In the genomic region with DNA sequence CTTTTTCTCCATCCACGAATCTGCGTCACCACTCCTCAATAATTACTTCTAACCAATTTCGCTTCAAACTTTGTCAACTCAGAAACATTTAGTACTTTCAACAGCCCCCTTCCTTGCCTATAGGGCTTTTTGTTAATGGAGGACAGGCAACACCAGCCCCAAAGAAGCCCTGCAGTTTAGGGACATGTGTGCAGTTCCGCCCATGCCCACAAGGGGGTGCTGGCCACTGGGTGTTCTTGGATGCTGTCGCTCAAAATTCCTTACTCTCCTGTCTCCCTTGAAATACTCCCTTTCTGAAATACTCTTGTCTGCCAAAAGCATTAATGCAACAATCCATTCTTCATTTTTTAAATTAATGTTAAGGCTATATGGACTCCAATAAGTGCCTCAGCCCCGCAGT, we compare ENCODE assay signal across 8 mouse cellular contexts.
DNase-seq lines count a peak whose midpoint lies in the region; ATAC-seq and TF ChIP-seq lines count a peak whose summit lies in the region.

No protein-coding gene starts in this region.

- no peak overlapping the region for H3K9ac ChIP-seq in midbrain, embryonic 14.5 days (replicated peaks; ENCODE audit: low read length)
- no peak overlapping the region for H3K9ac ChIP-seq in midbrain, embryonic 13.5 days (replicated peaks)

- no peak for ATAC-seq in cerebellum, adult (ENCODE audit: insufficient number of reproducible peaks, low FRiP score, low TSS enrichment)
- no peak for ATAC-seq in midbrain, embryonic 14.5 days (ENCODE audit: low FRiP score, low TSS enrichment)
- no peak for ATAC-seq in midbrain, embryonic 13.5 days

- H3K4me1 ChIP-seq in midbrain, embryonic 14.5 days (ENCODE audit: control insufficient read depth, insufficient read depth, low read length): 0 out of 2 replicates have a peak, but pooled peaks cover 6% of the 10 kb centered on the region
- peaks cover 11% of the 10 kb centered on the region; the same call in 1 of the 2 replicates for H3K4me1 ChIP-seq in midbrain, embryonic 13.5 days (replicated peaks)

- no peak overlapping the region for H3K27ac ChIP-seq in midbrain, embryonic 14.5 days (replicated peaks; ENCODE audit: low read depth, low read length)
- no peak overlapping the region for H3K27ac ChIP-seq in midbrain, embryonic 13.5 days
- H3K27ac ChIP-seq in gastrocnemius, adult 2 months: no peak overlapping the region

- no peaks in the 10 kb centered on the region for H3K27me3 ChIP-seq in midbrain, embryonic 14.5 days (ENCODE audit: control insufficient read depth, insufficient read depth, low read length)
- no peaks in the 10 kb centered on the region for H3K27me3 ChIP-seq in midbrain, embryonic 13.5 days

- no peak overlapping the region for H3K4me2 ChIP-seq in midbrain, embryonic 14.5 days (ENCODE audit: low read length)
- no peak overlapping the region for H3K4me2 ChIP-seq in midbrain, embryonic 13.5 days (replicated peaks)

- 72% methylated on average over 6 of the region's 6 CpGs for WGBS in midbrain, embryonic 14.5 days
- 72% methylated on average over 6 of the region's 6 CpGs for WGBS in midbrain, embryonic 13.5 days

- intact Hi-C loops in gastrocnemius, adult 2 months (cut with DNase I): no loop called here
- intact Hi-C loops in left cerebral cortex, postnatal 25 days (cut with DNase I): loop anchor here (5.0 kb wide), 3 partner anchors 133 to 402 kb away; a partner anchor contains a TSS

- H3K36me3 ChIP-seq in midbrain, embryonic 14.5 days (ENCODE audit: control insufficient read depth, insufficient read depth, low read length): no peaks in the 10 kb centered on the region
- H3K36me3 ChIP-seq in midbrain, embryonic 13.5 days: no peaks in the 10 kb centered on the region

- no peaks in the 10 kb centered on the region for H3K9me3 ChIP-seq in midbrain, embryonic 14.5 days (ENCODE audit: control insufficient read depth, low read length)
- H3K9me3 ChIP-seq in midbrain, embryonic 13.5 days: no peaks in the 10 kb centered on the region

- TF ChIP-seq CTCF in gastrocnemius, adult 2 months (IDR thresholded peaks at IDR 0.05): peak; percentile 87

- no peak overlapping the region for H3K4me3 ChIP-seq in midbrain, embryonic 14.5 days (replicated peaks; ENCODE audit: low read depth, low read length)
- H3K4me3 ChIP-seq in midbrain, embryonic 13.5 days (replicated peaks): no peak overlapping the region
- no peak overlapping the region for H3K4me3 ChIP-seq in gastrocnemius, adult 2 months

- DNase-seq in cerebellum, adult 11 months: peak; percentile 30
- DNase-seq in midbrain, embryonic 14.5 days: peak; percentile 56
- DNase-seq in brain, adult 2 months (ENCODE audit: low read depth, low spot score): peak; percentile 49
- peak; percentile 53 for DNase-seq in gastrocnemius, adult 2 months
- DNase-seq in left cerebral cortex, postnatal 25 days (ENCODE audit: low spot score in 2 of 2): peak; percentile 32 to 38
- peak; percentile 80 for DNase-seq in retina, embryonic 14.5 days (ENCODE audit: low spot score)

Comparison
In these comparisons a context has a peak if more than half of its experiments do, and no peak if none do; other contexts are left out.
1. DNase-seq: peak in every context shown above with its lines; median percentile 80 in retina, embryonic 14.5 days; 56 in midbrain, embryonic 14.5 days; 53 in gastrocnemius, adult 2 months; 49 in brain, adult 2 months; 35 in left cerebral cortex, postnatal 25 days; 30 in cerebellum, adult 11 months.